Mouse (Mus musculus): ENCODE measurements around the gene Tmem72.

The Tmem72 gene

DNA sequence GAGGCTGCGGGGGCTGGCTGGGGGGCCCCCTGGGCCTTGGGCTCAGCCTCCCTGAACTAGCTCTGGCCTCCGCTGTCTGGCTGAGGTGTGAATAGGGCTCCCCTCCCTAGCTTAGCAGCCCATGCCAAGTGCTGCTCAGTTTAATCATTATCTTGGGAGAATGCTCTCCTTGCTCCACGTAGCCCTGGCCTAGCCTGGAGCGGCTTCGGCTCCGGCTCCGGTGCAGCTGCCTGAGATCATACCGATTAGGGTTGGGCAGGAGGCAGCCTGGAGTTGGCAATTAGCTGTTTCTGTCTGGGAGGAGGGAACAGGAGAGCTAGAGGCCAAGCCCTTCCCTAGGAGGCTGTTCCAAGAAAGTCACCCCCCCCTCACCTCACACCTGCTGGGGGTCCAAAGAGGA lies at the start of gene Tmem72:
Tmem72 (minus strand) TSS at position 248 of the 400 bp plus-strand sequence.
- in situ Hi-C loops (cut with MboI, MseI) = no loop called here

DNA sequence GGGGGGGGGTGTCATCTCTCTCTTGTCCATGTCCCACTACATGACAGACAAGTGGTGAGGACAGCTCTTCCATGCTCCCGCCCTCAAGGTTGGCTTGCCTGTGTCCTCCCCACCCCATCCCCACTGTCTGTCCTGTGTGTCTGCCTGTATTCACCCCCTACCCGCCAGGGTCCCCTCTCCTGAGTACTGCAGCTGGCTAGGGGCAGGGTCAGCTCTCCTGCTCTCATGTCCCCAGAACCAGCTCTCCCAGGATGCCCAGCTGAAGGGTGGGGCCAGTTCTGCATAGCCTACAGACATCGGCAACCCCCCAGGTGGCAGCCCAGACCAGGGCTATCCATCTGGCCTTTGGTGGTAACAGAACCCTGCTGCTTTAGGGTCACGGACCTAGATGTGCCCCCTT lies 47.8 kb upstream of the Tmem72 start:
- in situ Hi-C loops (cut with MboI, MseI) = loop anchor here (25.0 kb wide), 1 partner anchor 1048 kb away; no protein-coding TSS in a partner anchor

DNA sequence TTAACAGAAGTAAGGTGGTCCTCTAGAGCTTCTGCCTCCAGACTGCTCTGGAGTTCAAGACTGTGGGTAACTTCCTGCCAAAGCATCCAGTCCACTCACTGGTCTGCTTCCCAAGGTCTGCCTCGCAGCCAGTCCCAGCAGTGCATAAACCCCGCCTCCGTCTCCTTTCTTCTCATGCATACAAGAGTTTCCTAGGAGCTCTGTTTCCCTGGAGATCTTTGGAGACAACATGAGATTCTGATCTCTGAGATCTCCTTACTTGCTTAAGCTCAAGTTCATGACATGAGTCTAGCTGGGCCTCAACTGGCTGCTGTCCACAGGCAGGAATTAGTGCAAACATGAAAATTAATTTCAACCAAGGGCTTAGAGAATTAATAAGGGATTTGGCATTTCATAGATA lies 45.6 kb upstream of the Tmem72 start:
- in situ Hi-C loops (cut with MboI, MseI) = loop anchor here (25.0 kb wide), 1 partner anchor 1050 kb away; no protein-coding TSS in a partner anchor

DNA sequence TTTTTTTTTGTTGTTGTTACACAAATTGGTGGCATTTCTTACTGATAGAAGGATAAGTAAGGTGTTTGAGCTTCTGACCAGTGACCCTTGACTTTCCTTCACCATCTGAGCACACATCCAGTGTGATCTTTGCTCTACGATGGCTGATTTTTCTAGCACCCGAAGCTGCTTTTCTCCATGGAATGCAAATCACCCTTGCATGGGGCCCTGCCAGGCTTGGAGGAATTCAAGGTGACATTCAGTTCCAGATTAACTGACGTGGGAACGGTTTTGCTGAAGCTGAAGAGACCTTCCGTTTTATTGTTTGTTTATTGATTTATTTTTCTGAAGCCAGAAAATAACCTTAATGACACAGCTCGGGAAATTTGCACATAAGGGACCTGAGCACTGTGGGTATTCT lies 43.5 kb upstream of the Tmem72 start:
- in situ Hi-C loops (cut with MboI, MseI) = loop anchor here (25.0 kb wide), 1 partner anchor 1052 kb away; no protein-coding TSS in a partner anchor

DNA sequence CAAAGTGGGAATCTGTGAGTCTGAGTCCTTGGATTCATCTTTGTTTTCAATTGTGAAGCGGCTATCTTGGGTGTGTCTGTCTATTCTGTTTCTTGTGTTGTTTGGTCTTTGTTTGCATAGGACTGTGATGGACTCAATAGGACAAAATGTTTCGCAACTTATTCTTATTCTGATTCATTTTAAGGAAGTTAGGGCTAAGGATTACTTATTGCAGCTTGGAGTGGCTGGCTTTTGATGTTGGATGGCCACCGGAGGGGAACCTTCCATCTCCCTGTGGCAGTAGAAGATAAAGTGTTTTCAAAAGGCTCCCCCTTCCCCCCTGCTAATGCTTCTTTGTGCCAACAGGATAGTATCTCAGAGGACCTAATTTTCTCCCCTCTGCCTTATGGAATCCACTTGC lies 39.7 kb upstream of the Tmem72 start:
- in situ Hi-C loops (cut with MboI, MseI) = loop anchor here (25.0 kb wide), 1 partner anchor 1056 kb away; no protein-coding TSS in a partner anchor

DNA sequence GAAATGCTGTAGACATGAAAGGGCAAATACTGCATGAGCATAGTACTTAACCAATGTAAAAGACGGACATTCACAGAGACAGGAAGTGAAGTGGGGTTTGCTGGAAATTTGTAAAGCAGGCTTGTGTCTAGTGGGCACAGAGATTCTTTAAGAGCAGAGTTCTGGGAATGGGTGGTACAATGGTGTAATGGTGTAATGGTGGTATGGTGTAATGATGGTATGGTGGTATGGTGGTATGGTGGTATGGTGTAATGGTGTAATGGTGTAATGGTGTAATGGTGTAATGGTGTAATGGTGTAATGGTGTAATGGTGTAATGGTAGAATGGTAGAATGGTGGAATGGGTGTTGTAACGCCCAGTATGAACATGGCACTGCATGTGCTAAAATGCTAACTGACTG lies 21.3 kb upstream of the Tmem72 start:
- in situ Hi-C loops (cut with MboI, MseI) = no loop called here

DNA sequence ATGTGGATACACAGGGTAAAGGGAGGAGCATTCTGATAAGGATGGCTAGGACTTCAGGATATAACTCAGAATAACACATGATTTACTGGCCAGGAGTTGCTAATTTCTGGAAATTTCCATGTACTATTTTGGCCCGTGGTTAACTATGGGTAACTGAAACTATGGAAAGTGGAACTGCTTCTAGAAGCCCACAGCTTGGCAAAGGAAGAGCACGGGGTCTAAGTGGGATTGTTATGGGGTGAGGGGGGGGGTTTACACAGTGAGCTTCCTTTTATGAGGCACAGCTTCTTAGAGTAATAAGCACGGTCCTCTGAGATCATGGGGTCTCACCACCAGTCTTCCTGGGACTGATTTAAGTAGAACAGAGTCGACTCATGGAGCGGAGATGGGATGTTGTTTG lies 18.6 kb upstream of the Tmem72 start:
- in situ Hi-C loops (cut with MboI, MseI) = no loop called here

DNA sequence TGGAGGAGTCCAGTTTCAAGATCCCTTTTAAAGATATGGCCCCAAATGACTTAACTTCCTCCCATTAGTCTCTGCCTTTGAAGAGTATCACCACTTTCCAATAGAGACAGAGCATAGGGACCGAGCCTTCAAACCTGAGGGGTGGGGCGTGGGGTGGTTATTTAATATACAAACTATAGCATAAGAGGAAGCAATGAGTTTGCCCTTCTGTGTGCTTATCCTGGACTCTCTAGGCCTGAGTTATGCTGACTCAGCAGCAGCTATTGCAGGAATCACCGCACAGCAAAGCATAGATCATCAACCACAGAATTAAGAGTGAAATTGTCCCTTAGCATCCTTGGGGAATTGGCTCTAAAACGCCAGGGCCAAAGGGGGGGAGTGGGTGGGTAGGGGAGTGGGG lies 16.9 kb upstream of the Tmem72 start:
- in situ Hi-C loops (cut with MboI, MseI) = no loop called here

DNA sequence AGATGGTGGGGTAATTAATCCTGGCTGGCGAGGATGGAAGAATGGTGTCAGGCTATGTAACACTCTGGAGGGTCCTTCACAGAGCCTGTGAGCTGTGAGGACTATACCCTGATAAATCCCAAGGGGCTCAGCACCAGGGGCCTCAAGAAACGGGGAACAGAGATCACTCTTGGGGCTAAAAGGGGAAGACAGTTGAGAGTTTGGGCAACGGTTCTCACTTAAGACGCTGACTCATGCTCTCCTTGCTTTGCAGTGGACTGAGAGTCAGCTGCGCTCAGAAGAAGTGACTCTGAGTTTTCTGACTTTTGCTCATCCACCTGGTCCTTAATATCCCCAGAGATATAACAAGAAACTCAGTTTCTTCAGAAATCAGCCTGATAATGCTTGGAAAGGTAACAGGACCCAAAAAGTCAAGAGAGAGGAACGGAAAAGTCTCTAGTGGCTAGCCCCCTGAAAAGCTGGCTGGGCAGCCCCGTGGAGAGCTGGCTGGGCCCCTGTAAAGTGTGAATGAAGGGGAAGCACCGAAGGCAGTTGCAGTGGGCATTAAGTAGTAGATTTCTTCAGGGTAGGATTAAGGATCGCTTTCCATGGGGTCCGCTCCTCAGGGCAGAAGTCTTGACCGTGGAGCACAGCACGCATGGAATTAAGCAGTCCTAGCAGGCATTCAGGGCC lies 7.9 kb upstream of the Tmem72 start:
- in situ Hi-C loops (cut with MboI, MseI) = no loop called here

DNA sequence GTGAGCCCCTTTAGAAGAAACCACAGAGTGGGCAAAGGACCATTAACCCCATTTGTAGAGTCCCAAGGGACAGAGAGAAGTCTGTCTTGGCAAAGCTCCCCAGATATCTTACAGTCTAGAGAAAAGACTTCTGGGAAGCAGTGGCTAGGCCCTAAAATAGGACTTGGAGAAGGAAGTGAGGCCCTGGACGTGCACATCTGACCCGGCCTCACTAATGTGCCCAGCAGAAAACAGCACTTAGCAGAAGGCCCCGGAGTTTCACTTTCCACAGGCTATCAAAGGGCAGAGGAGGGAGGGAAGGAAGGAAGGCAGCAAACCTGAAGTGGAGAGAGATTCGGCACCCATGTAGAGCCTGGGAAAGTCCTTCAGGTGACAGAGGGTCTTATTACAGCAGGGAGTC lies 2.2 kb upstream of the Tmem72 start:
- in situ Hi-C loops (cut with MboI, MseI) = no loop called here

DNA sequence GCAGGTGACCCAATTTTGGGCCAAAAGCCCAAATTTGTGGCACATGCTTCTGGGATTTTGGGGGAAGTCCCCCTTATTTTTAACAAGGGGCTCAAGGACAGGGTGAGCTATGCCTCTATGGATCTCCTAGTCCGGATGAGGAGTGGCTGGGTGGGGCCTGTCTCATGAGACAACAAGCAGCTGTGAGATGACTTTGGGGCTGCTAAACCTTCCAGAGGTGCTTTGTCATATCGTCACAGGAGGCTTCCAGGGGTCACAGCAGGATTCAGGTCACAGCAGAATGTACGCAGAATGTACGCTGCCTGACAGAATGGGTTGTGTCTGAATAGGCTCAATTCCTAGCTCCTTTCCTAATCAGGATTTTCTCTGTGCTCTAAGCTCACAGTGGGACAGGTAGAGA lies 1.6 kb upstream of the Tmem72 start:
- in situ Hi-C loops (cut with MboI, MseI) = no loop called here

DNA sequence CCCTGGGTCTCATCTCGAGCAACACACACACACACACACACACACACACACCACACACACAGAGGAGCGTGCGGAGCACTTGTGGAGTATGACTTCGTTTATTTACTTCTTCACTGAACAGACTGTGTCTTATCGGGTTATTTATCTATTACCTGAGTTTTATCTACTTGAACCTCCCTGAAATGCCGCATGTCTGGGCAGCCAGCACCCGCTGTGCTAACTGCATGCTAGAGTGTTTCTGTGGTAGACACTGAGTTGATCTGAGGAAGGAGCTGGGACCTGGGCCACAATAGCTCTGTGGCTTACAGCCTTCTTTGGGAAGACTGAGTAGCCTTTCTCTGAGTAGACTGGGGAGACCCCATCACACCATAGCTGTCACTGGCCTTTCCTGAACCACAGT lies 1.1 kb upstream of the Tmem72 start:
- in situ Hi-C loops (cut with MboI, MseI) = no loop called here

DNA sequence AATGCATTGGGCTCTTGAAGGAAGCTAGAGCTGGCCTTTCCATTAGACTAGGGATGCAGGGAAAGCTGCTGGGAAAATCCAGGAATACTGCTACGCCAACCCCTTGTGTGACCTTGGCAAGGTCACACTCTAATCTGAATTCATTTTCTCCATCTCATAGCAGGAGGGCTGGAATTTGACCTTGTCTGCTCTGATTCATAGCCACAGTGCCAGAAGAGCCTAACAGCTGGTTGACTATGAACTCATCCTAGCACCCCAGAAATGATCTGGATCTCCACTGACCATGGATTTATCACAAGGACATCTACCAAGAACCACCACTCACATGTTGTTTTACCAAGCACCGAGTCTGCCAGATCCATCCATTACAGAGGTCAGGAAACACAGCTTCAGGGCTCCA lies 1.5 kb downstream of the Tmem72 start:
- in situ Hi-C loops (cut with MboI, MseI) = no loop called here

DNA sequence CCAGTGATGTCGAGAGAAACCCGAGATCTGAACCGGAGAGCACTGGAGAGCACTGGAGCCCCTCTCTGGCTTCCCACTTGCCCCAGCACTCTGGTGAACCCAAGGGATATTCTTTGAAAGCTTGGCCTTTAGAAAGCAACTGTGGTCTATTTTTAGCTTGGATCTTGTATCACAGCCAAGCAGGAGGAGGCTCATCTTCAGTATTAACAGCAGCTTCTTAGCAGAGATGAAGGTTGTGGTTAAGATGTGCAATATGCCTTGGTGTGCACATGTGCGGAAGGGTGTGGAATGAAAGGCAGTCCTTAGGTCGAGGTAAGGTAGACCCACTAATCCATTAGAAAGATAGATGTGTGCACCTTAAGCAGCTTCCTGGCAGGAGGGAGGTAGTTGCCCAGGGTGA lies 2.1 kb downstream of the Tmem72 start:
- in situ Hi-C loops (cut with MboI, MseI) = no loop called here

DNA sequence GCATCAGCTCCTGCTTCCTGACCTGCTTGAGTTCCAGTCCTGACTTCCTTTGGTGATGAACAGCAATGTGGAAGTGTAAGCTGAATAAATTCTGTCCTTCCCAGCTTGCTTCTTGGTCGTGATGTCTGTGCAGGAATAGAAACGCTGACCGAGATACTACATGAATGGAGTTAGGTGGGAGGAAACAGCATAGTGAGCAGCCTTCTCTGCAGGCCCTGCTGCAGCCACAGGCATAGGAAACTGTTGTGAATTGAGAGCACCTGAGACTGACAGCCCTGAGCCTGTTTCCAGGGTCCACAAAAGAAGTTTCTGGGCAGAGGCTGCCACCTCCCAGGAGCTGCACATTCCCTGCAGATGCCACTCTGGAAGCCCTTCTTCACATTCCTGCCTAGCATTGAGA lies 2.7 kb downstream of the Tmem72 start:
- in situ Hi-C loops (cut with MboI, MseI) = no loop called here

DNA sequence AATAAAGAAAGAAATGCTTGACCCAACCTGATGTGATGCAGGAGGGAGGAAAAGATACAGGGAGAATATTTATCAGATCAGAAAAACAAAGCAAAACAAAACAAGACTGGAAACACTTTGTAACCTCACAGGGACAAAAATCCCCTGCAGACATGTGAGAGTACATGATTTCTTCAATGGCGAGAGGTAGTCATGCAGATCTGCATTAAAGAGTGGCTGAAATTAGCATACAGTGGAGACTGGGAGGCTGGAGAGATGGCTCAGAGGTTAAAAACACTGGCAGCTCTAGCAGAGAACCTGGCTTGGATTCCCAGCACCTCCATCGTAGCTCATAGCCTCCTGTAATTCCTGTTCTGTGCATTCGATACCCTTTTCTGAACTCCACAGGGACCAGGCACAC lies 4.2 kb downstream of the Tmem72 start:
- in situ Hi-C loops (cut with MboI, MseI) = no loop called here

DNA sequence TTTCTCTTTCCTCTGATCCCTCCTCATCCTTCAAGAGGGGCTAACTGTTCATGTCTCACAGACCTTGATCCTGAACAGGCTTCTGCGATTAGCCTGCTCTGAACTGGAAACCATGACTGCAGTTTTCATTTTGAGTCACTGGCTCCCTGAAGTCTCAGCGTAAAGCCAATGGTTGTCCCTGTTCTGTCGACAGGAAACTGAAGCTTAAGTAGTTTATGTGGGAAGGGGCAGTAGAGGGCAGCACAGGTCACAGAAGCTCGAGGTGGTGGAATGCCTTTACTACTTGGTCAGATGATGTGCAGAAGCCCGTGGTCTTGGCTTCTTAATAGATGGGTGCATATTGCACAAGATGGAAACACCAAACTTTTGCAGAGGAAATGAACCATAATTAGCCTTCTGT lies 4.7 kb downstream of the Tmem72 start:
- in situ Hi-C loops (cut with MboI, MseI) = no loop called here

DNA sequence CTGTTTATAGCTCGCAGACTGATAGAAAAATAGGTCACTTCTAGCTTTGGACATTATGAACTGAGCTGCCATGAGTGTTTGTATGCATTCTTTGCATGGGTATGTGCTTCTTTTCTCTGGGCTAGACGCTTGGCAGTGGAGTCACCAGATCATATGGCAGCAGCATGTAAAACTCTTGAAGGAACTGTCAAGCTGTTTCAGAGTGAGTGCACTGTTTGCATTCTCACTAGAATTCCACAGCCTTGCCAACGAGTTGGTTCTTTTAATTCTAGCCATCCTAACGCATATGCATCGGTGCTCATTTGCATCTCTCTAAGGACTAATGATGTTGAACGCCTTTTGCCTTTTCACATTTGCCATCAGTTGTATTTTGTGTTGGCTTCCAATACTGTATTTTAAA lies 12.4 kb downstream of the Tmem72 start:
- in situ Hi-C loops (cut with MboI, MseI) = no loop called here

DNA sequence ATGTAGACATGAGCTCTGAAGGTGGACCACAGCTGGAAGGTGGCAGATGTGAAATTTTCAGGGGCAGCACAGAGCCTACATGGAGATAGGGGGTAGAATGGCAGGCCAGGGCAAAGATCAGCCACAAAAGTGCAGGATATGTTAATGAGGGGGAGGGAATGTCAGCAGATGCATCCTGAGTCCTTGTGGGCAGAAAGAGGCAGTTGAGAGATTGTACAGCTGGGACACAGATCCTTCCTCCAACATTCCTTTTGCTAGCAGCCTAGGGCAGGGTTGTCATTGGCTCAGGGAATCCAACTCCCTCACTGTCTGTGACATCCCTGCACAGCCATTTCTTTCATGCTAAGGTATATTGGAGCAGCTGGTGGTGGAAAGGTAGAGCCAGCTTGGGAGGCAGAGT lies 15.9 kb downstream of the Tmem72 start:
- in situ Hi-C loops (cut with MboI, MseI) = no loop called here

DNA sequence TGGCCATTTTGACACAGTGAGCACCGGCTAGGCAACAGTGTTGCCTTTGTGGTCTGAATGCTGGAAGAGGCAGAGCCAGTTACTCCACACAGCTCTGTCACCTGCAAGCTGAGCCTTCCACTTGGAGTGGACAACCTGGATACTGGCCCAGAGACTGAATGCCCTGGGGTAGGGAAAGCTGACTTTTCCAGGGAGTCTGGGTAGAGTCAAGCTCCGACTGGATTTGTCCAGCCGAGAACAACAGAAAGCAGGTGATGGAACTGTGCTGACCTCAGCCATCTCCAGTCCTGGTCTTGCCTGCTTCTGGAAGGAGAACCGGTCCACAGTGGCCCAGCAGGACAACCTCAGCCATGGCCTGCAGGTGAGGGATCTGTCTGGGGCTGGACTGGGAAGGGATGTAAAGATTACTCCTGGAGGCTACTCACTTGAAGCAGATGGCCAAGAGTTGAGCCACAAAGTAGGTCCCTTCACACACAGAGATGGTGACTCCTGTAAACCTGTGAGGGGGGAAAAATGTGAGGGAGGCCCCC lies 18.8 kb downstream of the Tmem72 start:
- in situ Hi-C loops (cut with MboI, MseI) = no loop called here

DNA sequence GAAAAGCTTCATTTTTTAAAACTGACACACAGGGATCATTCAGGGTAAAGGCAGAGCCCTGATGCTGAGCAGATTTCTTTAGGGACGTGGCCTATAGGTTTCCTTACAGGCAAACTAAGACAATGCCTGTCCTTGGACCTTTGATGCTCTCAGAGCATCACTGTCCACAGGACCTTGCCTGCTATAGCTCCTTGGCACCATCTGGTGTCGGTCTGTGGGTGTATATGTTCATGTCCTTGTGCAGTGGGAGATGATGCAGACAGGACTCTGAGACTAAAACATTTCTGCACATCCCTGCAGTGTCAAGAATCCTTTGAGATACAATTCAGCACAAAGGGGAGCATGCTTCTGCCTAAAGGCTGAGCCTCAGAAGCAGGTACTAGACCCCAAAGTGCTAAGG lies 19.3 kb downstream of the Tmem72 start:
- in situ Hi-C loops (cut with MboI, MseI) = no loop called here

DNA sequence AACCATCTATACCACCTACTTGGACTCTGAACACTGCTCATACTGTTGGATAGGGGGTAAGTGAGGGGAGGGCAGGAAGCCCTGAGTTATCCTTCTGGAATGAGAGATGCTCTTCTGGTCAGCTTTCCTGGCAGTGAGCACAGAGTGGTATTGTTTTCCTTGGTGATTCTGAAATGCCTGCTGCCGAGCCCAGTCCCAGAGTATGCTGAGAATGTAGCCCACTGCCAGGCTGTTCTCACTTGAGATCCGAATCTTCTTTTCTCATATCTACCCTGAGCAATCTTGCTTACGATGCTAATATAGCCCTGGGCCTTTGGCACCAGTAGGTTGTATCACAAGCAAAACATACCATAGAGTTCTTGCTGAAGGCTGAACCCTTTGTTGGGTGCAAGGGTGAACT lies 22.4 kb downstream of the Tmem72 start:
- in situ Hi-C loops (cut with MboI, MseI) = no loop called here

DNA sequence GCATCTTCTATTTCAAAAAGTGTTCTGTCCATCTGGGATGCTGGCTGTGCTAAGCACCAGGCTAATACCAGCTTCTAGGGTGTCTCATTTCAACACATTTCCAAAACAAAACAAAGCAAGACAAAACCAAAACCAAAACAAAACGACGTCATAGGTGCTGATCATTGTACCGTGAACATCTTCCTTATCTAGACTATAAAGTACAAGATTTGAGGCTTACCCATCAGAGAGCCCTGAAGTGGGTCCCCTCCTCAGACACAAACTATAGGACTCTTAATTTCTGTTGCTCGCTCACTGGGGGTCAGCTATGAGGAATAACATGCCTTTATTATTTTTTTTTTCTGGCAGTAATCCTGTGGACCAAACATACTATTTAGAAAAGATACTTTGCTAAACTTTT lies 23.1 kb downstream of the Tmem72 start:
- in situ Hi-C loops (cut with MboI, MseI) = no loop called here

DNA sequence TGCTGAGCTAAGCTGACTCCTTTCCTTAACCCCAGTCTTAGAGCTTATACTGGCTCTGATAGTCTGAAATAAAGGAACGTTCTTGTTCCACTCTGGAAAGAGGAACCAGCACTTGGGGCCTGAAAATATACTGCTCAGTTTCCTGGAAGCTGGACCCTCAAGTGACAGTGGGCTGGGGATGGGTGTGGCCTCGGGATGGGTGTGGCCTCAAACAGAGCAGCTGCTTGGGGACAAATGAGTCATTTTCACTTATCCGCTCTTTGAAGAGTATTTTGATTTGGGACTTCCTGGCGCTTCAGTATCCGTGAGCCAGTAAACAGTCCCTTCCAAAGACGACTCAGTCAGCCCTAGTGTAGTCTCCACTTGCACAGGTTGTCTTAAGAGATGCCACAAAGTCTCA lies 34.4 kb downstream of the Tmem72 start:
- in situ Hi-C loops (cut with MboI, MseI) = no loop called here

Data from T-helper 1 cell (primary cell).